Mouse (Mus musculus) C2C12 (cell line): ENCODE results near the gene Samd15. TPM values are rescaled to one million over a fixed set of nuclear protein-coding genes. Genes with fewer than 3 reads are reported as not detected.
A peak's percentile ranks its signal among the peaks of the same experiment; 100 is the strongest.
"Not testable (repeated sequence)": the region's sequence is repeated elsewhere in the genome, so short reads cannot be mapped to it uniquely, and the experiment has no call there.

Experiments
- H3K27me3 ChIP-seq: one replicate; pipeline ENCODE4 v1.6.1; 2011; ENCODE audit not compliant: control insufficient read depth, insufficient read depth, insufficient read length
- H3K36me3 ChIP-seq: one replicate; pipeline ENCODE4 v1.6.1; 2011; ENCODE audit not compliant: control insufficient read depth, insufficient read depth
- H3K4me3 ChIP-seq: one replicate; pipeline ENCODE4 v1.5.1; 2011; ENCODE audit warnings: mild to moderate bottlenecking, control low read depth; ENCODE audit not compliant: poor library complexity, insufficient read depth, severe bottlenecking
- H3K79me2 ChIP-seq: one replicate; pipeline ENCODE4 v1.6.1; 2011; ENCODE audit not compliant: control insufficient read depth, insufficient read depth
- H3K79me3 ChIP-seq: one replicate; pipeline ENCODE4 v1.6.1; 2011; ENCODE audit warnings: low read depth, control low read depth
- H3ac ChIP-seq: one replicate; pipeline ENCODE3; 2011; ENCODE audit warnings: low read depth; ENCODE audit not compliant: control insufficient read depth, insufficient read length
- CEBPB ChIP-seq: IDR thresholded peaks from one replicate; pipeline ENCODE4 v1.6.1; 2011; ENCODE audit warnings: low read depth, mild to moderate bottlenecking, control low read depth, moderate library complexity
- CTCF ChIP-seq: IDR thresholded peaks from one replicate; pipeline ENCODE4 v1.5.1; 2011; ENCODE audit not compliant: control insufficient read depth, insufficient read depth, insufficient read length
- FOSL1 ChIP-seq: IDR thresholded peaks from one replicate; pipeline ENCODE4 v1.8.0; 2011; ENCODE audit warnings: mild to moderate bottlenecking, low read length; ENCODE audit not compliant: poor library complexity, insufficient read depth, severe bottlenecking
- MAX ChIP-seq: IDR thresholded peaks from one replicate; pipeline ENCODE4 v1.6.1; 2011; ENCODE audit warnings: mild to moderate bottlenecking, control low read depth
- MYOD1 ChIP-seq: IDR thresholded peaks from one replicate; pipeline ENCODE4 v1.6.1; 2011; ENCODE audit warnings: low read depth; ENCODE audit not compliant: control insufficient read depth, insufficient read length
- MYOG ChIP-seq: IDR thresholded peaks from one replicate; pipeline ENCODE4 v1.6.1; 2011; ENCODE audit not compliant: control insufficient read depth, insufficient read length; ENCODE audit errors: extremely low read depth
- USF1 ChIP-seq: IDR thresholded peaks from one replicate; pipeline ENCODE4 v1.6.1; 2011; ENCODE audit warnings: low read depth, mild to moderate bottlenecking, control low read depth, moderate library complexity
- long read RNA-seq, 2 experiments: library from polyadenylated mRNA; unstranded; transcript quantifications; one replicate each; pipeline ENCODE4 v2.0.0; 2019 to 2020
- polyA plus RNA-seq: library from polyadenylated mRNA; unstranded; fragments of >200 nt; fragmentation: generic; extraction: Trizol; gene quantifications from one replicate; pipeline ENCODE4 v1.2.1, GENCODE M21; 2012; ENCODE audit warnings: missing spikeins

The Samd15 gene
- polyA plus RNA-seq: 0.26 TPM
- long read RNA-seq, experiment 1: 0 reads
- long read RNA-seq, experiment 2: 0 reads

DNA sequence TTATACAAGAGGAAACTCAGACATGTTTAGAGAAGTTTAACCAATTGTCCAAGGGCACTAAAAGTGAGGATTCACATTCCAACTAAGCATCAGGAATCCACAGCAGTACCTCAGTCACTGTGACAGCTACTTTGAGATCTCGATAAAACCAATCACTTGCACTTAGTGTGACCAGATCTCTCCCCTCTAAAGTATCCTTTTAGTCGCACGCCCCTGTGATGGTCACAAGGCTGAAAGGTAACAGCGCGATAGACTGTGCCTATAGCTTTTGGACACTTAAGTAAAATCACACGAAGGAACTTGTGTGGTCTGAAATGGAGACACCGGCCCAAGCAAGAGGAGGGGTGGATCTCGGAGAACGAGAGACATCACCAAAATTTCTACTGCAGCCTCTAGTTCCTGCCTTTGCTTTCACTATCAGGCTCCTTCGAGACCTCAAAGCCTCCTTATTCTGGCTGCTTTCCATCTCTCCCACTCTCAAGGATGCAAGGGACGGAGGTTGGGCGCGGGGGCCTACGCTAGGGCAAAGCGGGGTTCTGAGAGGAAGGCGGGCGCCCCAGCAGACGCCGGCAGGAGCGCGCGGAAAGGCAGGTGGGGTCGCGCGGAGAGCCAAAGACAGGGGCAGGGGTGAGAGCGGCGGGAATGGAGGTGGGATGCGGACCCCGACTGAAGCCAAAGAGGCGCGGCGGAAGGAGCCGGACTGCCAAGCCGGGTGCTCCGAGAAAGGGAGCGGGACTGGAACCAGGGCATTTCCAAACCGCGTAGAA is at the start of gene Samd15:
TSS of gene Samd15 (plus strand) at position 518 of the 767 bp plus-strand sequence.
- H3K27me3 ChIP-seq: no peaks in the 10 kb centered on the region
- TF ChIP-seq CEBPB: no peak
- no peak for TF ChIP-seq MYOG
- TF ChIP-seq MAX: no peak
- TF ChIP-seq FOSL1: no peak
- TF ChIP-seq USF1: no peak
- no peak for TF ChIP-seq MYOD1
- no peak for TF ChIP-seq CTCF
- peaks cover 14% of the 10 kb centered on the region for H3K79me2 ChIP-seq
- peaks cover 3% of the 10 kb centered on the region for H3K79me3 ChIP-seq
- peak within 1 kb of the TSS; percentile 65 for H3K4me3 ChIP-seq
- peak within 1 kb of the TSS; percentile 60 for H3ac ChIP-seq
- no peaks in the 10 kb centered on the region for H3K36me3 ChIP-seq

DNA sequence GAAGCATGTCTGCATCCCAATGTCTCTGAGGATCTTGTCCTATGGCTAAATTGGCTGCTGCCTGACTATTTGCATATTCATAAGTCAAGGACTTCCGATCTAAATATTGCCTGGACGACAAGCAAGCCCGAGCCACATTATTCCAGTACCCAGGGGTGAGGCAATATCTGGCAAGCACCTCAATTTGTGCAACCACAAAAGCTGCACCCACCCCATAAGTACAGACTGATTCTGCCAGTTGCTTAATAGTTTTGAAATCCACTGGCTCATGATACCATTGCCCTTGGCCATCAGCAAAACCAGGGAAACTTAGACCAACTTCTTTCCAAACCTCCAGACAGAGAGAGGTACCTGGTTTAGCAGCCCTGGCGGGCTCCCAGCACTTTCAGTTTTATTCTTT is 45.1 kb upstream of the Samd15 start:
- H3K79me2 ChIP-seq, H3K36me3 ChIP-seq, H3K4me3 ChIP-seq, H3ac ChIP-seq, H3K79me3 ChIP-seq, H3K27me3 ChIP-seq: not testable (repeated sequence)

DNA sequence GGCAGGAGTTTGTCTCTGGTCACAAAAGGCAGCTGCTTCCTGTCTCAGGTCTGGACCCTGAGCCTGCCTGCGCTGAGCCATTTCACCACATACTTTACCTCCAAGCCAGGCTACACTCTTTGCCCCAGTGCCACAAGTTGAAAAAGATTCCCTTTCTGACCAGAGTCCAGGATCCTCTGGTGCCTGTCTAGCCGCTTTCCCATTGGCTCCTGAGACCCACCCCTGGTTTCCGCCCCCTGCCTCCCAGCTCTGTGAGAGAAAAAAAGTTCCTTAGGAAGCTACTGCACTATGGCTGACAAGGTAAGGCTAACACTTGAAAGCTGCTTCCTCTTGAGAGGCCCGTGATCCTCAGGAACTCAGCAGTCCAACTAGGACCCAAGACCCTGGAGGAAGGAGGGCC is 42.2 kb upstream of the Samd15 start:
- TF ChIP-seq MYOD1: no peak
- no peak for TF ChIP-seq FOSL1
- TF ChIP-seq MYOG: no peak
- H3K27me3 ChIP-seq: no peaks in the 10 kb centered on the region
- no peak overlapping the region for H3ac ChIP-seq
- H3K36me3 ChIP-seq: no peaks in the 10 kb centered on the region
- H3K79me2 ChIP-seq: no peaks in the 10 kb centered on the region
- no peaks in the 10 kb centered on the region for H3K79me3 ChIP-seq
- no peak overlapping the region for H3K4me3 ChIP-seq

- no peak overlapping the region for H3ac ChIP-seq
- H3K4me3 ChIP-seq: no peak overlapping the region
- H3K27me3 ChIP-seq: no peaks in the 10 kb centered on the region
- no peaks in the 10 kb centered on the region for H3K79me2 ChIP-seq
- no peaks in the 10 kb centered on the region for H3K36me3 ChIP-seq
- no peaks in the 10 kb centered on the region for H3K79me3 ChIP-seq
- TF ChIP-seq MYOG (no peak), MAX (no peak), FOSL1 (no peak), MYOD1 (no peak), CEBPB (no peak), CTCF (no peak), USF1 (no peak)
Observed at GRCm38 (mm10) chr12:87158099-87158498, 41.4 kb upstream of the Samd15 start.

GRCm38 (mm10) chr12:87160310-87160709 is 39.2 kb upstream of the Samd15 start:
- no peak overlapping the region for H3K4me3 ChIP-seq
- no peaks in the 10 kb centered on the region for H3K79me3 ChIP-seq
- no peaks in the 10 kb centered on the region for H3K27me3 ChIP-seq
- no peak for TF ChIP-seq MYOD1
- no peak for TF ChIP-seq USF1
- TF ChIP-seq MAX: no peak
- TF ChIP-seq FOSL1: no peak
- no peak for TF ChIP-seq MYOG
- no peak for TF ChIP-seq CTCF
- TF ChIP-seq CEBPB: no peak
- H3K36me3 ChIP-seq: no peaks in the 10 kb centered on the region
- no peaks in the 10 kb centered on the region for H3K79me2 ChIP-seq
- no peak overlapping the region for H3ac ChIP-seq

- H3K79me3 ChIP-seq: no peaks in the 10 kb centered on the region
- H3K4me3 ChIP-seq: no peak overlapping the region
- no peaks in the 10 kb centered on the region for H3K79me2 ChIP-seq
- no peak overlapping the region for H3ac ChIP-seq
- no peaks in the 10 kb centered on the region for H3K27me3 ChIP-seq
- TF ChIP-seq MYOD1: no peak
- no peak for TF ChIP-seq MAX
- no peak for TF ChIP-seq CTCF
- no peak for TF ChIP-seq FOSL1
- TF ChIP-seq CEBPB: no peak
- no peak for TF ChIP-seq MYOG
- TF ChIP-seq USF1: no peak
- H3K36me3 ChIP-seq: no peaks in the 10 kb centered on the region
Observed at GRCm38 (mm10) chr12:87160815-87161214, 38.7 kb upstream of the Samd15 start.
